Mouse (Mus musculus) kidney, adult 2 months (tissue): ENCODE data around the gene Lgr6. TPM values are rescaled to one million over a fixed set of nuclear protein-coding genes. Genes with fewer than 3 reads are reported as not detected.

Experiments
- DNase-seq: peaks from one replicate; pipeline ENCODE4 v3.0.0; 2021
- H3K27ac ChIP-seq: fragments of 200-500 bp; 2 replicates; pipeline ENCODE4 v1.5.1; 2012; ENCODE audit warnings: low read depth, low read length, control low read depth, inconsistent platforms; ENCODE audit not compliant: insufficient read depth
- H3K27me3 ChIP-seq: fragments of 200-500 bp; replicated peaks from 2 replicates; pipeline ENCODE4 v1.6.1; 2012; ENCODE audit warnings: mild to moderate bottlenecking, moderate library complexity, low read length, inconsistent platforms; ENCODE audit not compliant: control insufficient read depth, insufficient read depth
- H3K36me3 ChIP-seq: fragments of 200-500 bp; 2 replicates; pipeline ENCODE4 v1.6.1; 2012; ENCODE audit warnings: mild to moderate bottlenecking, moderate library complexity, low read length, inconsistent platforms; ENCODE audit not compliant: control insufficient read depth, insufficient read depth
- H3K4me1 ChIP-seq: fragments of 200-500 bp; 2 replicates; pipeline ENCODE4 v1.6.1; 2011; ENCODE audit warnings: low read length; ENCODE audit not compliant: control insufficient read depth, insufficient read depth
- H3K4me3 ChIP-seq: fragments of 200-500 bp; 2 replicates; pipeline ENCODE4 v1.5.1; 2011; ENCODE audit warnings: mild to moderate bottlenecking, low read depth, low read length, control low read depth; ENCODE audit not compliant: insufficient read depth
- CTCF ChIP-seq: fragments of 200-500 bp; conservative IDR thresholded peaks from 2 replicates; pipeline ENCODE4 v1.5.1; 2011; ENCODE audit warnings: low read depth, mild to moderate bottlenecking, control low read depth, low read length, moderate library complexity, mixed read lengths; ENCODE audit not compliant: insufficient read depth, insufficient read length
- POLR2A ChIP-seq: fragments of 200-500 bp; IDR thresholded peaks from one replicate; pipeline ENCODE4 v1.6.1; 2011; ENCODE audit warnings: low read depth, low read length, control low read depth
- WGBS: fragments of 180-500 bp; shearing (Covaris S2); methylation state at CpG from one replicate; pipeline ENCODE4 v1.1.7; 2018; 5-methylcytosine and 5-hydroxymethylcytosine counted together
- polyA plus RNA-seq: library from polyadenylated mRNA; depleted of rRNA; stranded (reverse); fragments of >200 nt; gene quantifications from 2 replicates; pipeline ENCODE4 v1.2.3, GENCODE M21; 2012

Lgr6 gene
- polyA plus RNA-seq, 1 experiment, result 0.75 TPM

DNA sequence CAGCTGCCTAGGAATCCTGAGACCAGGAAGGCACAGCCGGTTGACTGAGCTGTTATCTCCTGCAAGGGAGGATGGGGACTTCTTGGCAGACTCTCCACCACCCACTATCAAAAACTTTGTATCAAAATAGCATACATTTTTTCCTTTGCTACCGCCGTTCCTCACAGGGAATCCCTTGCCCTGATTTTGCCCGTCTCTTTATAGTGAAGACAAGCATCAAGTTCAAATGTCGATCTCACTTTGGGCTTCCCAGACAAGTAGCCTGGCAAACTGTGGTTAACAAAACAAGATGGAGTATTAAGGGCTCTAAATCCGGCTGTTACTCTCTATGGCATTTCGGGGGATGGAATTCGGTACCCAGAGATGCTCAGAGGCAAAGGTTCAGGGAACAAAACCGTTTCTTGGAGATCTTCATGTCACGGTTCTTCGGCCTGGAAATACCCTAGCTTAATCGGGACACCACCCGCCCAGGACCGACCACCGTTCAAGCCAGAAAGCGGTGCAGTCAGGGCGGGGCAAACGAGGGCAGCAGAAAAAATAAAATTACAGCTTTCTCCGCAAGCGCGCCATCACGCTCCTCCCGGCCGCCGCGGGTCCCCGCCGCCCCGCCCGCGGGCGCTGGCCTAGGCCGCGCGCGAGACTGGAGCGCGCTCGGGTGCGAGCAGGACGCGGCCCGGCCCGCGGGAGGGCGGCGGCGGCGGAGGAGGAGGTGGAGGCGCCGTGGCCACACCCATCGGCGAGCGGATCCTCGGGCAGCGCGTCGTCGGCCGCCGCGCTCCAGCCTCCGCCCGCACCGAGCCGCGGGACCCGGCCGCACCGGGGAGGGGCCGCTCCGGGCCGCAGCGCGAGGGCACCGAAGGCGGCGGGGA, 41.2 kb upstream of the Lgr6 start, which contains the start of gene Arl8a:
Gene Arl8a, plus strand, starts transcription at position 748 of the 869 bp plus-strand sequence.
- peak; percentile 92 for DNase-seq
- Histone ChIP-seq H3K4me3 (peak within 1 kb of the TSS; percentile 65), H3K36me3 (no peaks in the 10 kb centered on the region), H3K27me3 (no peaks in the 10 kb centered on the region), H3K27ac (peak within 1 kb of the TSS; percentile 79), H3K4me1 (peaks cover 13% of the 10 kb centered on the region)
- 4% methylated on average over 78 of the region's 78 CpGs for WGBS
- TF ChIP-seq CTCF (no peak), POLR2A (no peak)

DNA sequence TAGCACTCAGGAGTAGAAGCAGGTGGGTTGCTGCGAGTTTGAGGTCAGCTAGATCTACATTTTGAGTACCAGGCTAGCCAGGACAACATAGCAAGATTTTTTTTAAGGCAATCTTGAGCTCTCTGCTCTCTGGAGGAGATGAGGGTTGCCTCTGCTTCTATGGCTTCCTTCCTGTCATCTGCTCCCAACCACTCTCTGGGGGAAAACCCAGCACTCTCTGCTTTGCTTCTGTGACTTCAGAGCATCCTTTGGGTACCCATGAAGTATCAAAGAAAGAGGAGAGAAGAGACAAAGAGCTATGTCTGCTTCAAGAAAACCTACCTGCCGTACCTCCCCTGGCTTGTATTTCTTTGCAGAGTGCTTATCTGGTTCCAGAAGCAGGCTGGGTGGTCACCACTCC, 38.9 kb upstream of the Lgr6 start:
- 94% methylated on average over 2 of the region's 2 CpGs for WGBS
- no peaks in the 10 kb centered on the region for H3K36me3 ChIP-seq
- peaks cover 4% of the 10 kb centered on the region; the same call in 1 of the 2 replicates for H3K4me1 ChIP-seq
- DNase-seq, result no peak
- H3K27me3 ChIP-seq, result no peaks in the 10 kb centered on the region
- TF ChIP-seq CTCF (no peak), POLR2A (no peak)
- H3K27ac ChIP-seq, result no peak overlapping the region
- H3K4me3 ChIP-seq, result no peak overlapping the region

DNA sequence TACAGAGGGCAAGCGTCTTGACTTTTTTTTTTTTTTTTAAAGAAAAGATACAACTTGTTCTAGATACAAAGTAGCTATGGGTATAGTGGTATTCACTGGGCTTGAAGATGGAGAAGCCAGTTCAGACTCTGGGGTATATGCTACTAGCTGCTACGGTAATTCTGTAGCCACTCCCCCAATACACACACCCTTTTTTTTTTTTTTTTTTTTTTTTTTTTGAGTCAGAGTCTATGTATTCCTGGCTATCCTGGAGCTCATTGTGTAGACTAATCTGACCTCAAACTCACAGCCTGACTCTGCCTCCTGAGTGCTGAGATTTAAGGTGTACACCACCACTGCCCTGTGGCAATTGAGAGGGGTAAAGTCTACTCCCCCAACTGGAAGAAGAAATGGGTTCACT, 37.4 kb upstream of the Lgr6 start:
- Histone ChIP-seq H3K4me1 (no peaks in the 10 kb centered on the region; the same call in 1 of the 2 replicates), H3K4me3 (no peak overlapping the region), H3K36me3 (no peaks in the 10 kb centered on the region), H3K27me3 (no peaks in the 10 kb centered on the region), H3K27ac (no peak overlapping the region)
- TF ChIP-seq CTCF (no peak), POLR2A (no peak)
- 82% methylated on average over 2 of the region's 2 CpGs for WGBS
- DNase-seq, result no peak

DNA sequence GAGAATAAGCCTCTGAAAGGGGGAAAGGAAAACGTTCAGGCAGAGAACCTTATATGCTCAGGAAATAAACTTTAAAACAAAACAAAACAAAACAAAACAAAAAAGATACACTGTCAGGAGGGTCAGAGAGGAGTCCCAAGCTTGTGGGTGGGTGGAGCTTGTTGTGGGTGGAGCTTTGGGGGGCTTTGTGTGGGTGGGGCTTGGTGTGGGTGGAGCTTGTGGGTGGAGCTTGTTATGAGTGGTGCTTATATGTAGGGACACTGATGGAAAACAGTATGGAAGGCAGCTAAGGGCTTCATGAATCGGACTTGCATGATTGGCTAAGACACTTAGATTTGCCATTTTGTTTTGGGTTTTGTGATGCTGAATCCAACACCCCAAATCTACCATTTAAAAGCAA, 34.8 kb upstream of the Lgr6 start:
- no peaks in the 10 kb centered on the region for H3K4me1 ChIP-seq
- DNase-seq, result no peak
- no peaks in the 10 kb centered on the region for H3K36me3 ChIP-seq
- WGBS, result 63% methylated on average over 2 of the region's 2 CpGs
- no peak for TF ChIP-seq POLR2A
- TF ChIP-seq CTCF, result no peak
- no peak overlapping the region for H3K27ac ChIP-seq
- H3K27me3 ChIP-seq, result no peaks in the 10 kb centered on the region
- H3K4me3 ChIP-seq, result no peak overlapping the region

DNA sequence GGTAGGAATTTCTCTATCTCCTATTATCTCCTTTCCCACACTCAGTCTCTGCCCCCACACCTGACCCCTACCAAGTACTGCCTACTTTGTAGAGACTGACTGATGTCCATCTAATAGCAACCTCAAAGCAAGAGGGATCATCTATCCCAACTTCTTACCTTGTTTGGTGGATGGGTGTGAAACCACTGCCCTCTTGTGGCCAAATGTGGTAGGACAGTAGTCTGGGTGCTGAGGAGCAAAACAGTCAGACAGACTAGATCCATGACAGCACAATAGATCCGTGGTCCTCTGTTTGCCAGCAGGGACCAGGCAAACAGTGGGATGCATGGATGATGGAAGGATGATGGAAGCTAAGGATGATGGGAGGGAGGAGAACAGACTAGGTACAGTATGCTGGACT, 31.4 kb upstream of the Lgr6 start:
- Histone ChIP-seq H3K27ac (no peak overlapping the region), H3K27me3 (no peaks in the 10 kb centered on the region), H3K4me1 (no peaks in the 10 kb centered on the region), H3K4me3 (no peak overlapping the region), H3K36me3 (no peaks in the 10 kb centered on the region)
- TF ChIP-seq CTCF (peak; percentile 89), POLR2A (no peak)
- DNase-seq, result peak; percentile 69
- WGBS, result 5% methylated on average over 1 of the region's 1 CpGs

DNA sequence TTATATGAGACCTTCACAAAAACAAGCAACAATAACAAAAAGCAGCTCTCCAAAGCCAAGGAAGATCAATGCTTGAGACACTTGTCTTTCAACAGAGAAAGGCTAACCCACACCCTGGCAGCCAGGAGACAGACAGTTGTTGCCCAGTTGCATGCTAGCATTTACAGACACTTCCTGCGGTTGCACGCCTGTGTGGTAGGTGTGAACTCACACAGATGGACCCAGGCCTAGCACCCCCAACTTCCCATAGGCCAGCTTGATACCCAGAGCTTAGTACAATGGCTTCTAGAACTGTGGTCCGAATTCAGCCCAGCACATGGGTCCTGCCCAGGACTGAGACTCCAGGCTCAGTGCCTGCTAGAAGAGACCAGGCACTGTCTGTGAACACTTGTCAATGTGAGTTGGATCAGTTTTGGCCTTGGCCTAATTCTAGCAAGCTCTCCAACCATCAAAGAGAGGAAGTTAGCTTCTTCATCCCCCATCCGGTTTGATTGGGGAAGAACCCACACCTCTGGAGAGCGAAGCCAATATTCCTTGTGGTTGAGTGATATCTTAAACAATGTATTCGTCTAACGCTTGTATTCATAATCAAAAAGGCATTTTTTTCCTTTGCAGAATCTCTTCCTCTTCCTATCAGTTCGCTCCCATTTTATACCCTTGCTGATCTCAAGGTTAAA, 30.2 kb upstream of the Lgr6 start:
- H3K4me1 ChIP-seq, result no peaks in the 10 kb centered on the region

More for the DNA sequence above, 30.2 kb upstream of the Lgr6 start:
- no peak overlapping the region for H3K27ac ChIP-seq
- no peak overlapping the region for H3K4me3 ChIP-seq
- WGBS, result 91% methylated on average over 8 of the region's 8 CpGs
- no peak for DNase-seq
- H3K27me3 ChIP-seq, result no peaks in the 10 kb centered on the region
- no peaks in the 10 kb centered on the region for H3K36me3 ChIP-seq
- TF ChIP-seq POLR2A, result no peak
- no peak for TF ChIP-seq CTCF
